Mouse (Mus musculus) effector memory CD4-positive, alpha-beta T cell, adult 5 months (primary cell): ENCODE data around the gene Kctd6. TPM values are rescaled to one million over a fixed set of nuclear protein-coding genes. Genes with fewer than 3 reads are reported as not detected.

Source experiments
- polyA plus RNA-seq: library from polyadenylated mRNA; unstranded; fragments of 100-300 nt; shearing (Covaris generic); gene quantifications from one replicate; pipeline ENCODE4 v1.2.1, GENCODE M21; 2017

The Kctd6 gene
- 15.7 TPM for polyA plus RNA-seq

DNA sequence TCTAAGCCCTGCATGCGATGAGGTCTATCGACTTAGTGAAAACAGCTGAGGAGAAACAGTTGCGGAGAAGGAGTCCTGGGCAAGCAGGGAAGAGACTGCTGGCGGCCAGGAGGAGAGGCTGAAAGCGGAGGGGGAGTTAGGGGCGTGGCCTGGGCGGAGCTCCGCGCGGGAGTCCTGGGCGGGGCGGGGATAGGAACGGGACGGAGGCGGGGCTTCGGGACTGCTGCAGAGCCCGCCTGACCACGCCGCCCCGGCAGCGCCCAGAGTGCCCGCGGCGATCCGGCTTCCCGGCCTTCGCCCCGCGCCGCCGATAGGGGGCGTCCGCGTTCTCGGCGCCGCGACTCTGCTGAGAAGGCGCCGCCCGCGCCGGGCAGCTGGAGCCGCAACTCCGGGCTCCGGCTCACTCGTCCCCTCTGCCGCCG is at the start of gene Kctd6:
Kctd6 (plus strand) TSS at position 338 of the 422 bp plus-strand sequence.

GRCm38 (mm10) chr14:8172507-8173410 is 41.2 kb upstream of the Kctd6 start, which contains the start of gene Pdhb:
Gene Pdhb, minus strand, starts transcription at chr14:8173025.

DNA sequence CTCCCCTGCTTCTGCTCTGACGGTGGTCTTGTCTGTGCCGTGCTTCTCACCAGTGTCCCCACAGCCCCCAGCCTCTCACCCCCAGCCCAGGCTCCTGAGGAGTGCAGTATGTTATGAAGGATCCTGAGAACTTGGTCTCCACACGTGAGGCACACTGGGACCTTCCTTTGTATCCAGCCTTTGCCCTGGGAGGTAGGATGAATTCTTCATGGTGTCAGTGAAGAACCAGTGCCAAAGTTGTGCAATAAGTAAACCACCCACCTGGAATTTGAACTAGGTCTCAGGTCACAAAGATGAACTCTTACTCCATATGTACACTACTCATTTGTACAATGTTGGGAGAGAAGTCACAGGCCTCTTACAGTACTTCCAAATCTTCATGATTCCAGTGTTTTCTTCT is 45.2 kb downstream of the Kctd6 start, which contains the start of gene Acox2:
Acox2 (minus strand) TSS at position 188 of the 400 bp plus-strand sequence.

Other genes starting within 250 kb of the Kctd6 start
- 1.1 TPM for gene Dnase1l3, start 219.6 kb upstream of the Kctd6 start, polyA plus RNA-seq
- gene Abhd6, start 211.2 kb upstream of the Kctd6 start, polyA plus RNA-seq = 23.4 TPM
- 32.9 TPM for gene Rpp14, start 133.8 kb upstream of the Kctd6 start, polyA plus RNA-seq
- gene Pxk, start 115.9 kb upstream of the Kctd6 start, polyA plus RNA-seq = 53.9 TPM
- 166 TPM for gene Pdhb, start 41.1 kb upstream of the Kctd6 start, polyA plus RNA-seq
- not detected for gene Acox2, start 45.2 kb downstream of the Kctd6 start, polyA plus RNA-seq
- gene Fam107a, start 103.9 kb downstream of the Kctd6 start, polyA plus RNA-seq = not detected
- not detected for gene Oit1, start 164.6 kb downstream of the Kctd6 start, polyA plus RNA-seq